Mouse (Mus musculus): ENCODE measurements at regions not wholly inside any gene's neighbourhood (a gene's known extent, or its start where the extent isn't known, plus 50 kb on each side); places are given as distances from the start of the nearest gene placed in this dataset.

DNA sequence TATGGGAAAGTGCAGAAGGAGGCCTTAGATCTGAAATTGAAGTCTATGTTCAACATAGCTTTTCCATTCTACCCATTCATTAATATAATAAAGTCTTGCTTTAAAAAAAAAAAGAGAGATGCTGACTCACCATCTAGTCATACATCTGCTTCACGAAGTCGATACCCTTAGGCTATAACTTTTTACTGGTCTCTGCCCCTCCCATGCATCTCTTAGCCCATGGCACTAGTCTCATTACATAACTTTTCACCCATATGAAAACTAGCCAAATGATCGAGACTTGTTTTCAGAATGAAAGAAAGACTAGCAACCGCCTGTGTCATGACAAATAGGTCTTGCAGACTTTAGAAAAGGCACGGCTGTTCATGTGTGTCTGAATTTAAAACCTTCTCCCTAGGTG, 116.6 kb upstream of the Gdnf start:
- DNase-seq (ENCODE audit: low spot score), result no peak

DNA sequence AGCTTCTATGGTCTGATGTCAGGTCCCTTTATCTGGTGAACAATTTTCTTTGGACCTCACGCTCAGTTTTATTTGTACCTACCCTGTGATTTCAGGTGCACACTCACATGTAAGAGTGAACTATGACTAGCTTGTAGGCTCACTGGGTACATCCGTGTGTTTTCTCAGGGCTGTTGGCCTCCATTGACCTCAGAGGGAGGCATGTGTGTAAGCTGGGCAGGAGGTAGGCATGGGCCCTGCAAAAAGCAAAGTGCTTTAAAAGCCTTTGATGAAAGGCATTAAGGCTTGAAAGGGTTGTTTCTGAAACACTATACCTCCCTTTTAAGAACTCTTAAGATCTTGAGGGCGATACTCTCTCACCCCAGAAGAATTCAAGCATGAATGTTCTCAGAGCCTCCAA, 112.9 kb upstream of the Gdnf start:
- DNase-seq (ENCODE audit: low spot score), result no peak

DNA sequence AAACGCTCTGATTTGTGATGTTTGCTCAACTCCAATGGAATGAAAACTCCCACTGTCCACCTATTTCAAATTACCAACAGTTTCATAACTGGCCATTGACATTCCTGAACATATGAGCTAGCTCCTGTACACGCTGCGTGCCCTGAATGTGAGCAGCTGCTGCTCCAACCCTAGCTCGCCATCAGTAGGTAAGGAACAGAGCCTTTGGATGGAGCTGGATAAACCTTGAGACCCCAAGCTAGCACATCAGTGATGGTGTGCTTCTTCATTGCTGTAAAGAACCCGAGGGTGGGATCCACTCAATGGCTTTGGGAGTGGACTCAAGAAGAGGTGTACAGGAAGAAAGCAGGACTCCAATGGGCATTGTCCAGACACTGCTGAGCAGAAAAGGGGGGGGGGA, 101.8 kb upstream of the Gdnf start:
- no peak for DNase-seq (ENCODE audit: low spot score)

DNA sequence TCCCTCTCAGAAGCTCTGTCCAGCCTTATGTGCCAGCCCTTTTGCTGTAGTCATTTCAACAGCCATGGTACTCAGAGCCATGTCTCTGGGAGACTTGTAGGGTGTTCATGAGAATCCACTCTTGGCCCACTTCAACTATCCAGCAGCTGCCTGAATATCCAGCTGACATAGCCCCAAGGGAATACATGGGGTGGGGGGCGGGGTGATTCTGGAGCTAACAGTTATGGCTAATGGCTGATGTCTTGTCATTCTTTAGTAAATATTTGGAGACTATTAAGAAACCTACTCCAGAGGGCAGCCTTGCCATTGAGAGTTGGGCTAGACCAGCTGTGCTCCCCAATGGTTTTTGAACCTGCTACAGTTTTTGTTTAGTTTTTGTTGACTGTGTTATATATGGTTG, 96.0 kb upstream of the Gdnf start:
- DNase-seq (ENCODE audit: low spot score), result no peak

DNA sequence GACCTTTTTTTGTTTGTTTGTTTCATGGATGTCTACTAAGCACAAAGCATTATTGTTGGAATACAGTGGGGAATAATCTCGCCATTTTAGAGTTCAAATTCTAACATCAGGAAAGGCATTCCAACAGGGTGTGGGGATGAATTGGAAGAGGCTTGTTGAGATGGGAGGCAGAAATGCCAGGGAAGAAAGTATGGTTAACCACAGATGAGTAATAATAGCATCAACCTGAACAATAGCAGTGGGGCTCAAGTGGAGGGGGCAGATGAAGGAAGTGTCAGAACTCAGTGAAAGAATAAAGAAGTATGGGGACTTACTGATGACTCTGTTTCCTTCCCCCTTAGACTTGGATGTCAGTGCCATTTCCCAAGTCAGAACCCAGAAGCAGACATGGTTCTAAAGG, 94.5 kb upstream of the Gdnf start:
- no peak for DNase-seq (ENCODE audit: low spot score)

DNA sequence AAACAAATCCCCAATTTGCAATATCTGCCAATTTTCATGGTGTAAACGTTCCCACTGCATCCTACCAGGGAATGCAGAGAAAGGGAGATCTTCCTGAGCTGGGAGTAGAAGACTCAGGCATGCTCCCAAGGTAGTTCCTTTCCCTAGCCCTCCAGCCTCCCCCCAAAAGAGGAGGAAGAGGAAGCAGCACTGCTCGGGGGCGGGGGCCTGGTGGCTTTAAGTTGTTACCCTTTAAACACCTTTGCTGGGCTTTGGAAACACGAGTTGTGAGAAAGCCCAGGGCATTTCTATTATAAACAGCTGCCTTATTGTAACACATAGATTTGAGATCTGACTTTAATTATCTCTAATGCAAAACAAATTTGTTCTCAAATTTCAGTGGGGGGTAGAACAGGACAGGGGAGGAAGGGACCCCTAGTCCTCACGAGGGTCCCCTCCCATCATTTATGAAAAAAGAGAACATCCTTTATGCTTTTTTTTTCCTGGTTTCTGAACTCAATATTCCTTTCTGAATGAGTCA, 87.4 kb upstream of the Gdnf start:
- DNase-seq (ENCODE audit: low spot score), result no peak

DNA sequence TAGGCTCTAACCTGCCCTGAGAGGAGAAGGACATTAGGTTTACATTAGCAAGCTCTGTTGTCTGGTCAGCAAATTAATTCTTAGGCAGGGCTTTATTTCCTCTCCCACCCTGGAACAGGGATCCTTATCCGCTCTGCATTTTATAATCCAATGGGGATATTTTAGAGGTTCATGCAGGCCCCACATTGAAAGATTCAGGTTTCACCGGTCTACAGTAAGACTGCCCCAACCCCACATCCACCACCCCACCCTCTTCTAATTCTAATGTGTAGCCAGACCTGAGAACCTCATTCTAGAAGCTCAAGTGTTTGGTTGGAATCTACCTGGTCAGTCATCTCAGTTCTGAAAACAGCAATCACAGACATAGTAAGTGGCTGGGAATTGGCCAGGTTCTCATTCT, 86.9 kb upstream of the Gdnf start:
- no peak for DNase-seq (ENCODE audit: low spot score)

DNA sequence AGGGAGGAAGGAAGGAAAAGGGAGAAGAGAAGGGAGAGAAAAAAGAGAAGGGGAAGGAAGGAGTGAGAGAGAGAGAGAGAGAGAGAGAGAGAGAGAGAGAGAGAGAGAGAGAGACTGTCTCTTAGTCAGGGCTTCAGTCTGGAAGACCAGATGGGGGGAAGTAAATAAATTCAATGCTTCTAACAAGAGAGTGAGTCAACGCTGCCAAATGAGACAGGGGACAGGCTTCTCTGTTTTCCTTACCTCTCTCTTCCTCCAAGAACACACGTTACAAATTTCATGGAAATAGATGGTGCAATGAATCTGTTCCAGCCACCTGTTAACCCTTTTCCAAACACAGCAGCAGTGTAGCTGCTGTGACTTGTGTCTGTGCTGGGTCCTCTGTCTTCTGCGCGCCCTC, 85.1 kb upstream of the Gdnf start:
- no peak for DNase-seq (ENCODE audit: low spot score)

DNA sequence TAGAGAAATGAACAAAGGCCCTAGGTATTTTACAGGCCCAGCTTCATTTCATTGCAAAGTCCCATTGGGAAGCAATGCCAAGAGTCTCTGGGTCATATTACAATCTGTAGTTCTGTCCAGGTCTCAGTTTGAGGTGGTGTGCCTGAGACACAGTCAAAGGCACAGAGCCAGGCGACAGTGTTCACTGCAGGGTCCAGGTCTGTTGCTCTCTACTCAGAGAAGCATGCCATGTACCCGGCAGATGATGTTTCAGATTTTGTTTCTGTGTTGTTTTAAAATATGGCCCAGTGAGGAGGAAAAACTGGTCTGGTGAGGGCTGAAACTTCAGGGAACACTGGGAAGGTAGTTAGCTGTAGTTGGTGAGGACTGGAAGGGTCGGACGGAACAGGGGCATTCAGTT, 63.1 kb upstream of the Gdnf start:
- DNase-seq (ENCODE audit: low spot score), result no peak

DNA sequence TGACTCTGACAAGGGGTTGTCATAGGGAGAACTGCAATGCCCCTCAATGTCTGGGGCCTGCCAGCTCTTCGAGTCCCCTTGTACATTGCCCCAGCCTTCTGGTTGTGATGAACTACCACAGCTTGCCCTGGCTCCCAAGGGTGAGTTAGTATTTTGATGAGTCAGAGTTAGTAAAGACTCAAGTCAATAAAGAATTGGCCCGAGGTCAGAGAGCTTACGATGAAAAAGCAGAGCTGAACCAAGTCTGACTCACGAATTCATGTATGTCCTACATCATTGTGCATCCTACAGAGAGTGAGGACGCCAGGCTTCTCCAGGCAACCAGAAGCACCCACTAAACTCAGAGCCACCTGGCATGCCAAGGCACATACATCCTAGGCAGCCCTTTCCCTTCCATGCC, 60.2 kb upstream of the Gdnf start:
- DNase-seq (ENCODE audit: low spot score), result no peak

Measured in testis, postnatal 10 days (tissue).